Mouse (Mus musculus) large intestine, adult 2 months (tissue): ENCODE data around the gene Sgtb. TPM values are rescaled to one million over a fixed set of nuclear protein-coding genes. Genes with fewer than 3 reads are reported as not detected.

Experiments
- DNase-seq: peaks from one replicate; pipeline ENCODE4 v3.0.0-alpha.2; 2012; ENCODE audit warnings: low read depth, low spot score
- WGBS: fragments of 180-500 bp; shearing (Covaris S2); methylation state at CpG from one replicate; pipeline ENCODE4 v1.1.7; 2018; 5-methylcytosine and 5-hydroxymethylcytosine counted together
- polyA plus RNA-seq: library from polyadenylated mRNA; depleted of rRNA; stranded (reverse); fragments of >200 nt; gene quantifications from 2 replicates; pipeline ENCODE4 v1.2.3, GENCODE M21; 2012

The Sgtb gene
- polyA plus RNA-seq, 1 experiment: 0.45 TPM

- under 1% methylated on average over 24 of the region's 24 CpGs for WGBS
- DNase-seq: peak; percentile 18
These were observed 772 bp upstream of the Sgtb start for GRCm38 (mm10) chr13:104108651-104109287.

- DNase-seq: no peak
- WGBS: 1% methylated on average over 38 of the region's 38 CpGs
These were observed 428 bp downstream of the Sgtb start for GRCm38 (mm10) chr13:104109816-104110521.

GRCm38 (mm10) chr13:104110526-104110925, 985 bp downstream of the Sgtb start:
- WGBS: 40% methylated on average over 7 of the region's 7 CpGs

GRCm38 (mm10) chr13:104112266-104112900, 2.8 kb downstream of the Sgtb start:
- no peak for DNase-seq

More at GRCm38 (mm10) chr13:104110526-104110925, 985 bp downstream of the Sgtb start:
- DNase-seq: no peak

GRCm38 (mm10) chr13:104113782-104114181, 4.2 kb downstream of the Sgtb start:
- WGBS: 95% methylated on average over 4 of the region's 4 CpGs

More at GRCm38 (mm10) chr13:104112266-104112900, 2.8 kb downstream of the Sgtb start:
- whole genome bisulfite sequencing: 65% methylated on average over 12 of the region's 12 CpGs

GRCm38 (mm10) chr13:104114827-104115226, 5.3 kb downstream of the Sgtb start:
- 95% methylated on average over 2 of the region's 2 CpGs for WGBS
- DNase-seq: no peak

More at GRCm38 (mm10) chr13:104113782-104114181, 4.2 kb downstream of the Sgtb start:
- DNase-seq: no peak

GRCm38 (mm10) chr13:104122078-104122840, 12.7 kb downstream of the Sgtb start:
- DNase-seq: no peak
- WGBS: 38% methylated on average over 17 of the region's 17 CpGs

- DNase-seq: no peak
- WGBS: 56% methylated on average over 20 of the region's 20 CpGs
These were observed 14.3 kb downstream of the Sgtb start for GRCm38 (mm10) chr13:104123662-104124381.

- no peak for DNase-seq
- WGBS: 80% methylated on average over 2 of the region's 2 CpGs
These were observed 23.0 kb downstream of the Sgtb start for GRCm38 (mm10) chr13:104132561-104132960.

- 85% methylated on average over 4 of the region's 4 CpGs for WGBS
- no peak for DNase-seq
These were observed 25.1 kb downstream of the Sgtb start for GRCm38 (mm10) chr13:104134510-104135085.

GRCm38 (mm10) chr13:104139369-104140209, 30.0 kb downstream of the Sgtb start:
- WGBS: 27% methylated on average over 13 of the region's 13 CpGs
- peak; percentile 51 for DNase-seq

GRCm38 (mm10) chr13:104144871-104145270, 35.3 kb downstream of the Sgtb start:
- DNase-seq: no peak
- WGBS: 72% methylated on average over 9 of the region's 9 CpGs

GRCm38 (mm10) chr13:104145646-104146045, 36.1 kb downstream of the Sgtb start:
- 83% methylated on average over 3 of the region's 3 CpGs for WGBS
- DNase-seq: no peak

- 91% methylated on average over 5 of the region's 5 CpGs for WGBS
- DNase-seq: no peak
These were observed 44.6 kb downstream of the Sgtb start for GRCm38 (mm10) chr13:104154180-104154579.

- DNase-seq: no peak
- WGBS: 88% methylated on average over 7 of the region's 7 CpGs
These were observed 45.6 kb downstream of the Sgtb start for GRCm38 (mm10) chr13:104155106-104155505.

GRCm38 (mm10) chr13:104155686-104156085, 46.1 kb downstream of the Sgtb start:
- 87% methylated on average over 1 of the region's 1 CpGs for WGBS
- no peak for DNase-seq

GRCm38 (mm10) chr13:104171711-104172110, 62.2 kb downstream of the Sgtb start:
- 70% methylated on average over 5 of the region's 5 CpGs for WGBS
- no peak for DNase-seq

- DNase-seq: no peak
These were observed 63.0 kb downstream of the Sgtb start for GRCm38 (mm10) chr13:104172498-104172897.
